Mouse (Mus musculus) midbrain, postnatal 0 days (tissue): Measurements from ENCODE around the gene Stk25. TPM values are rescaled to one million over a fixed set of nuclear protein-coding genes. Genes with fewer than 3 reads are reported as not detected.

ENCODE experiments used
- ATAC-seq: fragments of 200-750 bp; cut with Nextera tagmentation; 2 replicates; pipeline ENCODE4 v1.8.0; 2017; ENCODE audit warnings: moderate number of reproducible peaks, mild to moderate bottlenecking, moderate TSS enrichment, moderate library complexity; ENCODE audit not compliant: low FRiP score
- DNase-seq: peaks from one replicate; pipeline ENCODE4 v3.0.0-alpha.2; 2015; ENCODE audit warnings: low spot score
- H3K27ac ChIP-seq: fragments of 300-500 bp; sonication (generic); 2 replicates; pipeline ENCODE4 v1.5.1; 2014; ENCODE audit warnings: low read depth, mild to moderate bottlenecking, low read length, mixed read lengths
- H3K27me3 ChIP-seq: fragments of 300-500 bp; sonication (generic); 2 replicates; pipeline ENCODE4 v1.6.1; 2014; ENCODE audit warnings: low read length, control low read depth, mixed read lengths; ENCODE audit not compliant: insufficient read depth
- H3K36me3 ChIP-seq: fragments of 300-500 bp; sonication (generic); 2 replicates; pipeline ENCODE4 v1.6.1; 2014; ENCODE audit warnings: low read length, control low read depth, mixed read lengths; ENCODE audit not compliant: insufficient read depth
- H3K4me1 ChIP-seq: fragments of 300-500 bp; sonication (generic); 2 replicates; pipeline ENCODE4 v1.6.1; 2014; ENCODE audit warnings: mild to moderate bottlenecking, control low read depth, antibody characterized with exemption, low read length, mixed read lengths; ENCODE audit not compliant: insufficient read depth
- H3K4me2 ChIP-seq: fragments of 300-500 bp; sonication (generic); 2 replicates; pipeline ENCODE4 v1.6.1; 2014; ENCODE audit warnings: low read depth, mild to moderate bottlenecking, low read length, mixed read lengths; ENCODE audit not compliant: poor library complexity, severe bottlenecking
- H3K4me3 ChIP-seq: fragments of 300-500 bp; sonication (generic); 2 replicates; pipeline ENCODE4 v1.5.1; 2014; ENCODE audit warnings: low read depth, mild to moderate bottlenecking, low read length, moderate library complexity
- H3K9ac ChIP-seq: fragments of 300-500 bp; sonication (generic); replicated peaks from 2 replicates; pipeline ENCODE4 v1.6.1; 2014; ENCODE audit warnings: mild to moderate bottlenecking, low read length, moderate library complexity, mixed read lengths; ENCODE audit not compliant: poor library complexity, severe bottlenecking
- H3K9me3 ChIP-seq: fragments of 300-500 bp; sonication (generic); 2 replicates; pipeline ENCODE4 v1.6.1; 2016; ENCODE audit warnings: low read length, control low read depth
- CTCF ChIP-seq: IDR thresholded peaks from 2 replicates; pipeline ENCODE4 v1.5.1; 2016; ENCODE audit warnings: antibody characterized with exemption, mild to moderate bottlenecking
- WGBS: fragments of 180-500 bp; shearing (Covaris S2); extraction: QIAGEN DNeasy Blood & Tissue Kit; methylation state at CpG from one replicate; pipeline ENCODE4 v1.1.7; 2014; 5-methylcytosine and 5-hydroxymethylcytosine counted together
- polyA plus RNA-seq: library from polyadenylated mRNA; unstranded; fragments of >200 nt; fragmentation: Nextera tagmentation; extraction: Ambion mirVana; gene quantifications from 2 replicates; pipeline ENCODE4 v1.2.1, GENCODE M21; 2015
- total RNA-seq: library from RNA; depleted of rRNA; stranded (reverse); fragments of >200 nt; gene quantifications from 2 replicates; pipeline ENCODE4 v1.2.3, GENCODE M21; 2014

Gene Stk25
- total and polyA plus RNA-seq, 2 experiments from 2014 or later = 301 to 362 TPM

DNA sequence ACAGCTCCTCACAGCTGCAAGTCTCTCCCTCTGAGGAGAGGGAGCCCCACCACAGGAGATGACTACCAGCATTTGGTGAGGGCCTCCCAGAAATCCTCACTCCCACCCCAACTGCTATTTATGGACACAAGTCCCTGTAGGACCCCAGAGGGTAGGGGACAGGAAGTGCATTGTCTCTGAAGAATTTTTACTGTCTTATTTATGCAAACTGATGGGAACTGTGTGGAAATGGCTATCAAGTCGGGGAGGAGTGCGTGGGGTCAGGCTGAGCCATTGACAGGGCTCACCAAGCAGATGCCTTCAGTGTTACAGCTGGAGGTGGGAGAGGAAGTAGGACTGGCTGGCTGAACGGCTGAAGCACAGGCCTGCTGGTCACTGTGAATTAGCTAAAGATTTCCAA is 38.9 kb upstream of the Stk25 start:
- DNase-seq (no peak), ATAC-seq (no peak)
- WGBS = 74% methylated on average over 3 of the region's 3 CpGs
- Histone ChIP-seq H3K9ac (no peak overlapping the region), H3K4me2 (no peak overlapping the region), H3K9me3 (no peaks in the 10 kb centered on the region), H3K4me3 (no peak overlapping the region), H3K36me3 (peaks cover 3% of the 10 kb centered on the region; the same call in 1 of the 2 replicates), H3K27me3 (no peaks in the 10 kb centered on the region), H3K27ac (no peak overlapping the region), H3K4me1 (no peaks in the 10 kb centered on the region)
- no peak for TF ChIP-seq CTCF

GRCm38 (mm10) chr1:93694966-93695365 is 36.5 kb upstream of the Stk25 start:
- Histone ChIP-seq H3K27me3 (no peaks in the 10 kb centered on the region), H3K27ac (no peak overlapping the region), H3K36me3 (peaks cover 15% of the 10 kb centered on the region), H3K4me1 (no peaks in the 10 kb centered on the region), H3K4me2 (no peak overlapping the region), H3K9ac (no peak overlapping the region), H3K4me3 (no peak overlapping the region), H3K9me3 (no peaks in the 10 kb centered on the region)
- WGBS = 79% methylated on average over 6 of the region's 6 CpGs
- no peak for ATAC-seq
- TF ChIP-seq CTCF = no peak
- DNase-seq = no peak

DNA sequence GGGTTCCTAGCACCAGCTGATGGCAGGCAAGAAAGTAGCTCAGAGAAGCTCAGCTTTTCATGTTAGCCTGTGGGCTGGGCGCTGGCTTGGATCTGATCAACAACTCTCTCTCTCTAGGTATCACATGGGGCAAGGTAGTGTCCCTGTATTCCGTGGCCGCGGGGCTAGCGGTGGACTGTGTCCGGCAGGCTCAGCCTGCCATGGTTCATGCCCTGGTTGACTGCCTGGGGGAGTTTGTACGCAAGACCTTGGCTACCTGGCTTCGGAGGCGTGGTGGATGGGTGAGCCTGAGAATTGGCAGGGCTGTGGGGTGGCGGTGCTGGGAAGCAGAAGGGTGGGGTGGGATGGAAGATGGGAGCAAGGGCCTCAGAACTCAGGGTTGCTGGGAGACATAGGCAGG is 35.5 kb upstream of the Stk25 start:
- Histone ChIP-seq H3K27ac (no peak overlapping the region), H3K27me3 (no peaks in the 10 kb centered on the region), H3K4me1 (no peaks in the 10 kb centered on the region), H3K4me3 (no peak overlapping the region), H3K36me3 (peaks cover 16% of the 10 kb centered on the region), H3K9me3 (no peaks in the 10 kb centered on the region), H3K4me2 (no peak overlapping the region), H3K9ac (no peak overlapping the region)
- WGBS = 96% methylated on average over 10 of the region's 10 CpGs
- DNase-seq (no peak), ATAC-seq (no peak)
- TF ChIP-seq CTCF = no peak

GRCm38 (mm10) chr1:93693502-93693901 is 35.0 kb upstream of the Stk25 start:
- no peak overlapping the region for H3K27ac ChIP-seq
- no peak for TF ChIP-seq CTCF
- DNase-seq (no peak), ATAC-seq (no peak)
- no peak overlapping the region for H3K4me3 ChIP-seq
- no peaks in the 10 kb centered on the region for H3K4me1 ChIP-seq
- WGBS = 87% methylated on average over 3 of the region's 3 CpGs
- H3K4me2 ChIP-seq = no peak overlapping the region
- no peaks in the 10 kb centered on the region for H3K27me3 ChIP-seq
- H3K36me3 ChIP-seq = peaks cover 16% of the 10 kb centered on the region
- H3K9me3 ChIP-seq = no peaks in the 10 kb centered on the region
- H3K9ac ChIP-seq = no peak overlapping the region

GRCm38 (mm10) chr1:93692773-93693172 is 34.3 kb upstream of the Stk25 start:
- peaks cover 16% of the 10 kb centered on the region for H3K36me3 ChIP-seq
- TF ChIP-seq CTCF = no peak
- no peaks in the 10 kb centered on the region for H3K4me1 ChIP-seq
- DNase-seq (no peak), ATAC-seq (no peak)
- H3K9ac ChIP-seq = no peak overlapping the region
- no peaks in the 10 kb centered on the region for H3K9me3 ChIP-seq
- WGBS = 94% methylated on average over 9 of the region's 9 CpGs
- no peak overlapping the region for H3K4me3 ChIP-seq
- no peaks in the 10 kb centered on the region for H3K27me3 ChIP-seq
- no peak overlapping the region for H3K4me2 ChIP-seq
- no peak overlapping the region for H3K27ac ChIP-seq

GRCm38 (mm10) chr1:93691786-93692357 is 33.4 kb upstream of the Stk25 start:
- H3K9me3 ChIP-seq = no peaks in the 10 kb centered on the region
- H3K9ac ChIP-seq = no peak overlapping the region
- no peak overlapping the region for H3K4me3 ChIP-seq
- H3K27ac ChIP-seq = no peak overlapping the region
- 67% methylated on average over 10 of the region's 10 CpGs for WGBS
- H3K4me2 ChIP-seq = no peak overlapping the region
- H3K4me1 ChIP-seq = peaks cover 3% of the 10 kb centered on the region; the same call in 1 of the 2 replicates
- DNase-seq = no peak
- TF ChIP-seq CTCF = no peak
- no peaks in the 10 kb centered on the region for H3K27me3 ChIP-seq
- H3K36me3 ChIP-seq = peaks cover 16% of the 10 kb centered on the region
- ATAC-seq = no peak
